Mouse (Mus musculus) right cerebral cortex, postnatal 25 days (tissue): ENCODE measurements around the gene Opcml.

Experiments
- DNase-seq: peaks from one replicate; pipeline ENCODE4 v3.0.0; 2022

The Opcml gene

GRCm38 (mm10) chr9:28013192-28013591 is 222.6 kb downstream of the Opcml start:
- no peak for DNase-seq

GRCm38 (mm10) chr9:28028156-28028555 is 237.6 kb downstream of the Opcml start:
- DNase-seq, result no peak

- DNase-seq, result no peak
Observed at GRCm38 (mm10) chr9:28028788-28029393, 238.3 kb downstream of the Opcml start.

- DNase-seq, result no peak
Observed at GRCm38 (mm10) chr9:28049157-28049556, 258.6 kb downstream of the Opcml start.

GRCm38 (mm10) chr9:28057171-28057845 is 266.7 kb downstream of the Opcml start:
- no peak for DNase-seq

- DNase-seq, result no peak
Observed at GRCm38 (mm10) chr9:28065126-28065525, 274.6 kb downstream of the Opcml start.

GRCm38 (mm10) chr9:28080694-28081093 is 290.1 kb downstream of the Opcml start:
- peak; percentile 11 for DNase-seq

- DNase-seq, result peak; percentile 8
Observed at GRCm38 (mm10) chr9:28083754-28084153, 293.2 kb downstream of the Opcml start.

GRCm38 (mm10) chr9:28084273-28084726 is 293.7 kb downstream of the Opcml start:
- no peak for DNase-seq

- DNase-seq, result no peak
Observed at GRCm38 (mm10) chr9:28091395-28091794, 300.8 kb downstream of the Opcml start.

- no peak for DNase-seq
Observed at GRCm38 (mm10) chr9:28094722-28095121, 304.1 kb downstream of the Opcml start.

- DNase-seq, result no peak
Observed at GRCm38 (mm10) chr9:28096204-28096603, 305.6 kb downstream of the Opcml start.

GRCm38 (mm10) chr9:28101981-28102380 is 311.4 kb downstream of the Opcml start:
- DNase-seq, result no peak

GRCm38 (mm10) chr9:28121858-28122257 is 331.3 kb downstream of the Opcml start:
- DNase-seq, result no peak

GRCm38 (mm10) chr9:28128735-28129134 is 338.2 kb downstream of the Opcml start:
- no peak for DNase-seq

- DNase-seq, result no peak
Observed at GRCm38 (mm10) chr9:28131521-28131920, 340.9 kb downstream of the Opcml start.

- no peak for DNase-seq
Observed at GRCm38 (mm10) chr9:28136614-28137013, 346.0 kb downstream of the Opcml start.

GRCm38 (mm10) chr9:28139957-28140597 is 349.5 kb downstream of the Opcml start:
- no peak for DNase-seq

- DNase-seq, result peak; percentile 21
Observed at GRCm38 (mm10) chr9:28149507-28149906, 358.9 kb downstream of the Opcml start.

- DNase-seq, result no peak
Observed at GRCm38 (mm10) chr9:28153748-28154147, 363.2 kb downstream of the Opcml start.

GRCm38 (mm10) chr9:28157092-28157491 is 366.5 kb downstream of the Opcml start:
- no peak for DNase-seq

GRCm38 (mm10) chr9:28160953-28161352 is 370.4 kb downstream of the Opcml start:
- no peak for DNase-seq

- DNase-seq, result no peak
Observed at GRCm38 (mm10) chr9:28163946-28164345, 373.4 kb downstream of the Opcml start.

- peak; percentile 44 for DNase-seq
Observed at GRCm38 (mm10) chr9:28171890-28172289, 381.3 kb downstream of the Opcml start.
